Mouse (Mus musculus): ENCODE measurements around the gene Nedd9. TPM values are rescaled to one million over a fixed set of nuclear protein-coding genes. Genes with fewer than 3 reads are reported as not detected.
A peak's percentile ranks its signal among the peaks of the same experiment; 100 is the strongest.

Gene Nedd9
- total and polyA plus RNA-seq, 2 experiments, result 2.5 to 3.3 TPM

DNA sequence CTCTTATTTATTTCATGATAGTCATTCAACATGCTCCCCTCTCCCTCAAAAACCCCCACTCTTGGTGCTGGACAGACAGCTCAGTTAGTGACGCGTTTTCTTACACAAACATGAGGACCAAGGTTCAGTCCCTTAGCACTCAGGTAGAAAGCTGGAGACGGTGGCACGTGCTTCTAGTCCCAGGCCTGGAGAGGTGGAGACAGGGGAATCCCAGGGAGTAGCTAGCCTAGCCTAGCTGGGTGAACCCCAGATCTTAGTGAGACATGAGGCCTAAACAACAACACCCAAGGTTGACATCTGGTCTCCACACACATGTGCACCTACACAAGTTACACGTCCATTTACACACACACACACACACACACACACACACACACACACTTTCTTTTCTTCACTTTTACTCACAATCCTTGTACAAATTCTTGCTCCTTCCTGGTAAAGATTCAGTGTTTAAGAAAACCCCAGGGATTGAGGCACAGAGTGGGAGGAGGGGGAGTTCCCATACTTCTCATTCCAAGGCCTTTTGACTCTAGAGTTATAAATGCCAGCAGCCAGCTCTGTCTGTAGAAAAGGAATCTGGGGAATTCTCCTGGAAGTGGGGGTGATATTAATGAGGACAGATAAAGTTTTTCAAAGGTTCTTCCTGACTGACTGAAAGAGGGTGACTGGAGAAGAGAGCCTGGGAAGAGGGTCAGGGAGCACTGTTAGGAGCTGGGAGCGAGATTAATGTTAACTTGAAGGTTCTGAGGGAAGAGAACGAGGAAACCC, 29.9 kb downstream of the Nedd9 start:
- peak; percentile 33 for DNase-seq (ENCODE audit: extremely low read depth, low read depth, low spot score)
- no peak overlapping the region for H3K27ac ChIP-seq (replicated peaks; ENCODE audit: insufficient read depth, low read depth, low read length)
- no peaks in the 10 kb centered on the region for H3K36me3 ChIP-seq (ENCODE audit: control insufficient read depth, insufficient read depth, low read length)
- H3K4me3 ChIP-seq (ENCODE audit: insufficient read depth, low read depth, low read length), result no peak overlapping the region
- no peak for TF ChIP-seq CTCF (IDR thresholded peaks at IDR 0.05; ENCODE audit: low read depth, low read length)
- TF ChIP-seq POLR2A (IDR thresholded peaks at IDR 0.05; ENCODE audit: extremely low read depth, insufficient read depth, low read length), result no peak
- H3K4me1 ChIP-seq (ENCODE audit: control insufficient read depth, insufficient read depth, low read length), result peaks cover 7% of the 10 kb centered on the region; the same call in 1 of the 2 replicates
- H3K79me2 ChIP-seq (ENCODE audit: control insufficient read depth, insufficient read depth, low read length), result no peaks in the 10 kb centered on the region
- 79% methylated on average over 7 of the region's 7 CpGs for WGBS
- no peaks in the 10 kb centered on the region for H3K27me3 ChIP-seq (ENCODE audit: control insufficient read depth, insufficient read depth, low read length)
- no peak overlapping the region for H3K9ac ChIP-seq (ENCODE audit: low read depth, low read length)

DNA sequence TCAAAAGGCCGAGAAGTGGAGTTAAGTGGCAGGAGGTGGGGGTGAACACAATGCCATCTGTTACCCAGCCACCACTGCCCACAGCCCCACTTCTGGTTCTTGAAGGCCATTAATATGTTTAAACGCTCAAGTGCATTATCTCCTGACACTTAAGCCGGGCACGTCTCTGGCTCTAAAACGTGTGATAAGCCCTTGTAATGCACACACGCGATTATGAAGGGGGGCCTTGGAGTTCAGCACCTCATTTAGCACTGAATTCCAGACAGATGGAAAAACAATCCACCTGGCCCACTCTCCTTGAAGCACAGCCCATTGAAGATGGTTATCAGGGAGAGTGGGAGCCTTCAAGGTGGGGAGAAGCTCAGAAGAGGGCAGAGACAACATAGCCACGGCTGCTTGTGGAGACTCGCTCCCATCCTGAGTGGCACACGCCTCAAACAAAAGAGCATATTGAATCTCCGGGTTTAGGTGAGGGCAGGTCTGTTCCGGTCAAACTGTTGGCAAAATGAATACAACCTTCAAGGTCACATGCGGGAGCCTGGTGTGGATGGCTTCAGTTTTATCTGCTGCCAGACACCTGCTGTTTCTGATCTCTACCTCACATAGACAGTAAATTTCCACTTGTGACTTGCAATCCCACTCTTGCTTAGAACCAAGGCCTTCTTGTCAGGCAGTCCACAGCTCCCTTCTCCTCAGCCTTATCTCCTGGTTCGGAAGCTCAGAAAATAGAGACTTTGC, 30.7 kb downstream of the Nedd9 start:
- Histone ChIP-seq H3K4me1 (ENCODE audit: control insufficient read depth, insufficient read depth, low read length) (0 out of 2 replicates have a peak, but pooled peaks cover 3% of the 10 kb centered on the region), H3K9ac (ENCODE audit: low read depth, low read length) (no peak overlapping the region), H3K79me2 (ENCODE audit: control insufficient read depth, insufficient read depth, low read length) (no peaks in the 10 kb centered on the region), H3K36me3 (ENCODE audit: control insufficient read depth, insufficient read depth, low read length) (no peaks in the 10 kb centered on the region), H3K4me3 (ENCODE audit: insufficient read depth, low read depth, low read length) (no peak overlapping the region), H3K27ac (replicated peaks; ENCODE audit: insufficient read depth, low read depth, low read length) (no peak overlapping the region), H3K27me3 (ENCODE audit: control insufficient read depth, insufficient read depth, low read length) (no peaks in the 10 kb centered on the region)
- TF ChIP-seq POLR2A (IDR thresholded peaks at IDR 0.05; ENCODE audit: extremely low read depth, insufficient read depth, low read length), result no peak
- TF ChIP-seq CTCF (IDR thresholded peaks at IDR 0.05; ENCODE audit: low read depth, low read length), result no peak
- no peak for DNase-seq (ENCODE audit: extremely low read depth, low read depth, low spot score)
- WGBS, result 86% methylated on average over 14 of the region's 14 CpGs

DNA sequence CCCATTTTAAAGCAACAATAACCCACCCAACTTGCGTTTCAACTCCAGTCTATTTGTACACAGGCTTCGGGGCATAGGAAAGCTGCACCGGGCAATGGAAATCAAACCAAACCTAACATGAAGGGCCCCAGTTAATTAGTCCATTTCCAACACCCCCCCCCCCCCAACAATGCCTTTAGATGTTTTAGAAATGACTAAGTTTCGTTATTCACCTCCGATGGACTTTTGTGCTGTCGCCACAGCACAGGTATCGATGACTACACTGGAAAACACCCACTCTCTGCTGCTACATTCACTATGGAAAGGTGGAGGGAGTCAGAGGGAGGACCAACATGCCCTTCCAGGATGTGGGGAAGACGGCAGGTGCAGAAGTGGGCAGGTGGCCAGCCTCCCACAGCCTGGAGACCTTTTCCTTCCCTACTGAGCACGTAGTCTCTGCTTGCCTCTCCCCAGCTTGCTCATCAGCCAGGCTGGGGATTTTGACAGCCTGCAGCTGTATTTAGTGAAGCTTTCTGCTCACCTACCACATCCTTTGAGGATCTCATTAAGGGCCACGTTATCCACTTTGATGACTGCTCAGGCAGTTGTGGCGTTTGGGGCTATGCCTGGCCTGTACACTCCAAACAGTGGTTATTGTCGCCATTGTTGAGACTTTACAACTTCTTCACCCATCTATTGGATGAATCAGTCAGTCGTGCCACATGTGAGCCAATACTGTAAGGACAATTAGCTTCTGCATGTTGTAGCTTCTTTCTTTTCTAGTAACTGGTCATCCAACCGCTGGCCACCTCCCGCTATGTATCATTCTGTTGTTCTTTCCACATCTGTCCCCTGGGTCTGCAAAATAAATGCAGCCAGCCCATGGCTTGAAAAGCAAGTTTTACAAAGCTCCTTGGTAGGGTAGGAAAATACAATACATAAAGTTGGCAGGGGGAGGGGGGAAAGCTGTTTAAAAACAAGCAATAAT, 33.7 kb downstream of the Nedd9 start:
- no peak for DNase-seq (ENCODE audit: extremely low read depth, low read depth, low spot score)
- no peak overlapping the region for H3K27ac ChIP-seq (replicated peaks; ENCODE audit: insufficient read depth, low read depth, low read length)
- 97% methylated on average over 15 of the region's 15 CpGs for WGBS
- H3K4me3 ChIP-seq (ENCODE audit: insufficient read depth, low read depth, low read length), result no peak overlapping the region
- H3K36me3 ChIP-seq (ENCODE audit: control insufficient read depth, insufficient read depth, low read length), result no peaks in the 10 kb centered on the region
- no peak overlapping the region for H3K9ac ChIP-seq (ENCODE audit: low read depth, low read length)
- H3K27me3 ChIP-seq (ENCODE audit: control insufficient read depth, insufficient read depth, low read length), result no peaks in the 10 kb centered on the region
- no peaks in the 10 kb centered on the region for H3K79me2 ChIP-seq (ENCODE audit: control insufficient read depth, insufficient read depth, low read length)
- TF ChIP-seq POLR2A (IDR thresholded peaks at IDR 0.05; ENCODE audit: extremely low read depth, insufficient read depth, low read length) (no peak), CTCF (IDR thresholded peaks at IDR 0.05; ENCODE audit: low read depth, low read length) (no peak)
- H3K4me1 ChIP-seq (ENCODE audit: control insufficient read depth, insufficient read depth, low read length), result no peaks in the 10 kb centered on the region

DNA sequence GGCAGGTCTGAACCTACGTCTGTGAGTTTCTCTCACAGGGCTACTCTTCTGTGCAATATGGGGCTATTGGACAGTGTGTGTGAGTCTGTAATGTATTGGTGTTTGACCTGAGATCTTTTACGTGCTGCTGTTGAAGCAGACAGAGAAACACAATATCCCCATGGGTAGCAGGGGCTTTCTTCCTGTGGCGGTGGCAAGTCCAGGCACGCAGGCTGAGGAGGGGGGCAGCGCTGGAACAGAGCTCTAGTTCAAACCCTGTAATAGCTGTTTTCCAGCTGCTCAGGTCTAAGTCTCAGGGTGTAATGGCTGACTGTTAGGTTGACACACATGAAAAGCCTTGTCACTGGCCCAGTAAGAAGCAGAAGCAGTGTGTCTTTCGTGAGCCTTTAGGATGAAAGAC, 36.3 kb downstream of the Nedd9 start:
- H3K27me3 ChIP-seq (ENCODE audit: control insufficient read depth, insufficient read depth, low read length), result no peaks in the 10 kb centered on the region
- H3K79me2 ChIP-seq (ENCODE audit: control insufficient read depth, insufficient read depth, low read length), result no peaks in the 10 kb centered on the region
- H3K9ac ChIP-seq (ENCODE audit: low read depth, low read length), result no peak overlapping the region
- H3K4me1 ChIP-seq (ENCODE audit: control insufficient read depth, insufficient read depth, low read length), result no peaks in the 10 kb centered on the region
- 94% methylated on average over 6 of the region's 6 CpGs for WGBS
- no peak for TF ChIP-seq POLR2A (IDR thresholded peaks at IDR 0.05; ENCODE audit: extremely low read depth, insufficient read depth, low read length)
- TF ChIP-seq CTCF (IDR thresholded peaks at IDR 0.05; ENCODE audit: low read depth, low read length), result no peak
- no peaks in the 10 kb centered on the region for H3K36me3 ChIP-seq (ENCODE audit: control insufficient read depth, insufficient read depth, low read length)
- H3K27ac ChIP-seq (replicated peaks; ENCODE audit: insufficient read depth, low read depth, low read length), result no peak overlapping the region
- no peak for DNase-seq (ENCODE audit: extremely low read depth, low read depth, low spot score)
- H3K4me3 ChIP-seq (ENCODE audit: insufficient read depth, low read depth, low read length), result no peak overlapping the region

DNA sequence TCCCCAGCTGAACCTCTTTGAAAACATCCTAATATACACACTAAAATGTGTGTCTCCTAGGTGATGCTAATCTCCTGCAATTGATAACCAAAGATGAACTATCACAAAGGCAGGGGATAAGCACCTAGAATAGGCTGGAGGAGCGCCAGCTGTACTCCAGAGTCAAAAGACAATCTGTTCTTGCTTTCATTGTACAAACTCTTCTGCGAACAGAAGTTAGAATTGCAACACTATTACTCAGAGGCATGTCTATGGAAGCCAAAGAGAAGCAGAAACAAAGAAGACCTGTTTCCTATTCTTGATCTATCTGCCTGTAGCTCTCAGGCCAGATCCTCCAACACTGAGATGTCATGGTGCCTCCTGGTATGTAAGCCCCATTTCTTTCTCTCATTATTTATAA, 38.0 kb downstream of the Nedd9 start:
- WGBS, result 77% methylated on average over 2 of the region's 2 CpGs
- DNase-seq (ENCODE audit: extremely low read depth, low read depth, low spot score), result no peak
- Histone ChIP-seq H3K4me3 (ENCODE audit: insufficient read depth, low read depth, low read length) (no peak overlapping the region), H3K36me3 (ENCODE audit: control insufficient read depth, insufficient read depth, low read length) (no peaks in the 10 kb centered on the region), H3K9ac (ENCODE audit: low read depth, low read length) (no peak overlapping the region), H3K27me3 (ENCODE audit: control insufficient read depth, insufficient read depth, low read length) (no peaks in the 10 kb centered on the region), H3K79me2 (ENCODE audit: control insufficient read depth, insufficient read depth, low read length) (no peaks in the 10 kb centered on the region), H3K27ac (replicated peaks; ENCODE audit: insufficient read depth, low read depth, low read length) (no peak overlapping the region), H3K4me1 (ENCODE audit: control insufficient read depth, insufficient read depth, low read length) (no peaks in the 10 kb centered on the region)
- no peak for TF ChIP-seq CTCF (IDR thresholded peaks at IDR 0.05; ENCODE audit: low read depth, low read length)
